Mouse (Mus musculus) liver, adult (tissue): ENCODE measurements around the gene Rfx4.

Experiments used
- GATA4 ChIP-seq: IDR thresholded peaks from 2 replicates; pipeline ENCODE4 v1.6.1; 2014; ENCODE audit warnings: mild to moderate bottlenecking, low read length; ENCODE audit not compliant: insufficient replicate concordance

The Rfx4 gene

DNA sequence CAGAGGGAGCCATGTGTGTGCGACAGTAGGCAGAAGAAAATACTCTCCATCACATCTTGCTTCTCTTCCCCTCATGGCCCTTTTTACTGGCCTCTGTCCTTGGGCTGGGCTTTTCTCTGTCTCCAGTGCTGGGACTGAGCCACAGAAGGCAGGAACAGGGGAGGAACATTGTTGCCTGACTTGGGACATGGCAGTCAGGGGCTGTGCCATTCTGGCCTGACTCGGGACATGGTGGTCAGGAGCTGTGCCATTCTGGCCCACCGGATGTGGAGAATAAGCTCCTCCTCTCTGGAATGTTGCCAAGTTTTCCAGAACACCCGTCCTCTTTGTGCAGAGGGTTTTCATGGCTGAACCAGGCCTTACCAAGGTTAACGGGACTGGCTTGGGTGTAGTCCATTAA lies 21.2 kb downstream of the Rfx4 start:
- no peak for TF ChIP-seq GATA4

GRCm38 (mm10) chr10:84777974-84778373 lies 22.1 kb downstream of the Rfx4 start:
- no peak for TF ChIP-seq GATA4

DNA sequence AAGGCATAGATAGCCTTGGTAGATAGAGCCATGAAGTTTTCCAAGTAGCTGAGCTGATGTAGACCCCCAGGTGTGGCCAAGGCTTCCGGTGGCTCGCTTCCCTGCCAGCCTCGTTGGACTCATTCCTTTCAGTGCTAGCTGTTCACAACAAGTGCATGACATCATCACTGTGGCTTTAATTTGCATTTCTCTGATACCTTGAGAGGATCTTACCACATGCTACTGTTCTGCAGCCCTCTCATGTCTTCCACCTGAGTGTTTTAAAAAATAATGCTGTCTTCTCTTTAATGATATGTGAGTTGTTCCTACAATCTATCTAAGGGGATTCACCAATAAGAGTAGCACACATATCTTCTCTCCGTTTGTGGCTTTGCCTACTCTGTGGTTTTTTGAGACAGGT lies 25.0 kb downstream of the Rfx4 start:
- no peak for TF ChIP-seq GATA4

DNA sequence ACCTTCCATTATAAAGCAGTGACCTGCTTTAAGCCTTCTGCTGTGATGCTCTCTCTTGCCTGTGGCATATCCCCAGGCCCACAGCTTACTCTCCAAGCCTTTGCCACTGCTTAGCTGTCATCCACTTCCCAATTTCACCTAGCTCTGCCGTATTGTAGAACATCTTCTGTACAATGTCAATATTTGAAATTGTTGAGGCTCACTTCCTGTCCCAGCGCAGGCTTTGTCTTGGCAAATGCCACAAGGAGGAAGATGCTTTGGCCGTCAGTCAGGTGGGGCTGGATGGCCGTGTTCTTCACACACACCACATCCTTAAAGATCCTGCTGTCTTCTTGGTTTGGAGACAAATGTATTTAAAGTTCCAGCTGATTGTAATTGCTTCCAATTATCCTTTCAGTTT lies 29.5 kb downstream of the Rfx4 start:
- TF ChIP-seq GATA4 = no peak

- TF ChIP-seq GATA4 = no peak
These were observed 34.5 kb downstream of the Rfx4 start for GRCm38 (mm10) chr10:84790323-84790722.

GRCm38 (mm10) chr10:84791181-84791580 lies 35.3 kb downstream of the Rfx4 start:
- TF ChIP-seq GATA4 = no peak

DNA sequence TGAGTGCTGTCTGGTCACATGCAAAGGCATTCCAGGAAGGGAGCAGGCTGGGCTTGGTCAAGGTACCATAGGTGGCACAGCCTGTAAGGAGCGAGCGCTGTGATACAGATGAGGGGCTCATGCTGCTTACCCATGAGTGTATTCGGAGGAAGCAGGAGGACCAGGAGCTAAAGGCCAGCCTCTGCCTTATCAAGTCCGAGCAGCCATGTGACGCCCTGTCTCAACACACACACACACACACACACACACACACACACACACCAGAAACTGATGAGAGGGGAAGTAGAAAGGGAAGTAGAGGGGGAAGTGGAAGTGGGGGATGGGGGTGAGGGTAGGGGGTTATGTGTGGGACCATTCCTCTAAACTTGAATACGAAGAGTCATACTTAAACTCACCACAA lies 45.7 kb downstream of the Rfx4 start:
- no peak for TF ChIP-seq GATA4

GRCm38 (mm10) chr10:84803216-84803844 lies 47.5 kb downstream of the Rfx4 start:
- TF ChIP-seq GATA4 = no peak

DNA sequence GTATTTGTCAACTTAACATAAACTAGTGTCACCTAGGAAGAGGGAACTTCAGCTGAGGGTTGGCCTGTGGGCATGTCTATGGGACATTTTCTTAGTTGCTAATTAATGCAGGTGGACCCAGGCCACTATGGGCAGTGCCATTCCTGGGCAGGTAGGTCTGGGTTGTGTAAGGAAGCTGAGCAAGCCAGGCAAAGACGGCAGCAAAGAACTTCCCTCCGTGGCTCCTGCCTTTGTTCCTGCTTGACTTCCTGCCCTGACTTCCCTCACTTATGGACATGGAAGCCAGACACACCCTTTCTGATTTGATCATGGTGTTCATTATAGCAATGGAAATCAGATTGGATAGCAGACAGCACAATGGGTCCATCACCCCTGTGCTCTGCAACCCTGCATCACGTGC lies 49.7 kb downstream of the Rfx4 start:
- TF ChIP-seq GATA4 = no peak

GRCm38 (mm10) chr10:84807206-84807605 lies 51.3 kb downstream of the Rfx4 start:
- no peak for TF ChIP-seq GATA4

DNA sequence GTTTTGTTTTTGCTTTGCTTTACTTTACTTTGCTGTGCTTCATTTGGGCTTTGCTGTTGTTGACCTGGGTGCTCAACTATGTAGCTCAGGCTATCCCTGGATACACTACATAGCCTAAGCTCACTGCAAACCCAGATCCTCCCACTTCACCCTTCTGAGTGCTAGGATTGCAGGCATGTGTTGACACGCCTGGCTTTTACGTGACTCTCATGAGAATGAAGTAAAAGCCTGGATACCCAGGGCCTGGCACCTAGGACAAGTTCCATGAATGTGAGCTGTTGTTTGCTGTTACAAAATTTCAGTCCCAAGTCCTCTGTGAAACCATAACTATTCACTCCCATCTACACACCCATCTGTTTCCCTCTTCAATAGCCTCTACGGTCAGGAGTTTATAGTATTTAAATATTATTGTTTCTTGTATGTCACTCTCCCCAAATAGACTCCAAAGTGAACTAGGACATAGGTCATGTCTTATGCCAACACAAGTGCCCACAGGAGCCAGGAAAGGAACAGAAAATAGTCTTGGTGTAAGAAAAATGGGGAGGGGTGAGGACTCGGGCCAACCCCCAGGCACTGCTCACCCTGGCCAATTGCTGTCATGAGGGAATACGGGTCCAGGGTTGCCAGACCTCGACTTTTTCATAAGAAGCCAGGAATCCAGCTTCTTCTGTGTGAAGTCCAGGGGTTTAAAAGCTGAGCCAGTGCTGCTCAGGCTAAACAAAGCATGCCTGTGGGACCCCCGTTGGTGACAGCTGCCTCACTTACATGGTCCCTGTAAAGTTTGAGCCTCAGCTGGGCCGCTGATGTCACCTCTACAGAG lies 54.4 kb downstream of the Rfx4 start:
- no peak for TF ChIP-seq GATA4

- peak; percentile 88 for TF ChIP-seq GATA4
These were observed 55.5 kb downstream of the Rfx4 start for GRCm38 (mm10) chr10:84811171-84811912.

DNA sequence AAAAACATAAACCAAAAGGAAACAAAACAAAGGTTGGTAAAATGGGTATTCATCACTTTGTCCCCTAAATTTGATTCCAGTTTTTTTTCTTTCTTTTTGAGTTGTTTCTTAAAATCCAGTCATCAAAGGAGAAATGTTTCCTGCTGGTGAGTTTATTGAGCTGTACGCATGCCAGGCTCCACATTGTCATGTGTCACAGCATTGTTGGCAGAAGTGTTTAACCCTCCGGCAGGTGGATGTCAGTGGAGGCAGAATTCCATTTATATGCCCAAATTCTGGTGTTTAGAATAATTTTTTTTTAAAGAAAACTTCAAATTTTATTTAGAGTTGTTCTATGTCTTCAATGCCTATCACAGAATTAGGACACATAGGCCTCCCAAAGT lies 56.0 kb downstream of the Rfx4 start:
- TF ChIP-seq GATA4 = no peak

DNA sequence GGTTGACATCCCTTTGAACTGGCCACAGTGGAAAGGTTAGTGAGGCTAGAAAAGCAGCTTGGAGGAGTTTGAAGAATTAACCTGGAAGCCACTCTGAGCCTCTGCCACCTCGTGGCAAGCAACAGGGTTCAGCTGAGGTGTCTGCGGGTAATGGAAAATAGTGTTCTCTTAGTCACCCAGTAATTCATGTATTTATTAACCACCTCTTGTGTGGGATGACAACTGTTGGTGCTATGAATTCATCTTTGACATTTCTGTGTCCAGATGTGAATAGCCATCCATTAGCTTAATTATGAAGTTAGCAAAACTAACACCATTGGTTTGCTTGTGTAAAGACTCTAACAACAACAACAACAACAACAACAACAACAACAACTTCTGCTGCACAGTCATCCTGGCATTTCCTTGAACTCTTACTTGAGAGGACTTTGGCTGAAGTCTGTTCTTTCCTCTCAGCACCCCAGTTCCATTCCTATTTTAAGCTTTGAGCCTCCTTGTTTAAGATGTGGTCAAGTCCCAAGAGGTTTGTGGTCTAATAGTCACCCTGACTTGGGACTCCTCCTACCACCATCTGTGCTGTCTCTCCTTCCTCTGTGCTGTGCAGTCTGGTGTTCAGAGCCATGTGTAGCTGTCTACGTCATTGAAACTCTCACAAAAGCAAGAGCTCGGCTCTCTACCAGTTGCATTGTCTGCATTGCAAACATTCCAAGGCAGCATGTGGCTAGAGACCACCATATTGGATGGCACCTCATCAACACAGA lies 60.0 kb downstream of the Rfx4 start:
- TF ChIP-seq GATA4 = no peak
